Mouse (Mus musculus): Measurements from ENCODE around the gene Dcp1b. TPM values are rescaled to one million over a fixed set of nuclear protein-coding genes. Genes with fewer than 3 reads are reported as not detected.

Dcp1b gene
- polyA plus RNA-seq, 1 experiment from 2014 or later, result 8.7 TPM

GRCm38 (mm10) chr6:119145109-119145508 is 29.9 kb upstream of the Dcp1b start:
- Histone ChIP-seq H3K4me2 (ENCODE audit: low read depth, low read length) (no peak overlapping the region), H3K27ac (ENCODE audit: low read length) (no peak overlapping the region), H3K9me3 (replicated peaks; ENCODE audit: control insufficient read depth, low read length) (peaks cover 5% of the 10 kb centered on the region), H3K27me3 (ENCODE audit: control insufficient read depth, insufficient read depth, low read length) (no peaks in the 10 kb centered on the region), H3K4me1 (ENCODE audit: control insufficient read depth, insufficient read depth, low read length) (peaks cover 24% of the 10 kb centered on the region), H3K36me3 (ENCODE audit: control insufficient read depth, insufficient read depth) (peaks cover 9% of the 10 kb centered on the region; the same call in 1 of the 2 replicates), H3K4me3 (ENCODE audit: low read length) (no peak overlapping the region), H3K9ac (ENCODE audit: low read length) (no peak overlapping the region)
- ATAC-seq (replicated peaks; ENCODE audit: extremely low read depth, insufficient read depth, low FRiP score), result no peak
- 32% methylated on average over 4 of the region's 4 CpGs for WGBS

GRCm38 (mm10) chr6:119165677-119166076 is 9.4 kb upstream of the Dcp1b start:
- Histone ChIP-seq H3K9ac (ENCODE audit: low read length) (no peak overlapping the region), H3K27me3 (ENCODE audit: control insufficient read depth, insufficient read depth, low read length) (no peaks in the 10 kb centered on the region), H3K4me1 (ENCODE audit: control insufficient read depth, insufficient read depth, low read length) (peaks cover 25% of the 10 kb centered on the region), H3K27ac (ENCODE audit: low read length) (peak overlapping the region; percentile 63), H3K4me2 (ENCODE audit: low read depth, low read length) (no peak overlapping the region), H3K36me3 (ENCODE audit: control insufficient read depth, insufficient read depth) (peaks cover 22% of the 10 kb centered on the region), H3K4me3 (ENCODE audit: low read length) (no peak overlapping the region), H3K9me3 (replicated peaks; ENCODE audit: control insufficient read depth, low read length) (no peaks in the 10 kb centered on the region)
- 0 out of 2 replicates have a peak, but pooled peaks have one; percentile 58 for ATAC-seq (replicated peaks; ENCODE audit: extremely low read depth, insufficient read depth, low FRiP score)

GRCm38 (mm10) chr6:119174307-119175074 is 562 bp upstream of the Dcp1b start:
- Histone ChIP-seq H3K27ac (ENCODE audit: low read length) (peak overlapping the region; percentile 60), H3K27me3 (ENCODE audit: control insufficient read depth, insufficient read depth, low read length) (no peaks in the 10 kb centered on the region), H3K9ac (ENCODE audit: low read length) (peak overlapping the region; percentile 67), H3K36me3 (ENCODE audit: control insufficient read depth, insufficient read depth) (0 out of 2 replicates have a peak, but pooled peaks cover 5% of the 10 kb centered on the region), H3K4me2 (ENCODE audit: low read depth, low read length) (peak overlapping the region; percentile 85), H3K4me3 (ENCODE audit: low read length) (peak overlapping the region; percentile 57), H3K4me1 (ENCODE audit: control insufficient read depth, insufficient read depth, low read length) (peaks cover 45% of the 10 kb centered on the region), H3K9me3 (replicated peaks; ENCODE audit: control insufficient read depth, low read length) (no peaks in the 10 kb centered on the region)
- 54% methylated on average over 12 of the region's 12 CpGs for WGBS
- no peak for ATAC-seq (replicated peaks; ENCODE audit: extremely low read depth, insufficient read depth, low FRiP score)

- no peaks in the 10 kb centered on the region for H3K27me3 ChIP-seq (ENCODE audit: control insufficient read depth, insufficient read depth, low read length)
- H3K4me2 ChIP-seq (ENCODE audit: low read depth, low read length), result peak overlapping the region; percentile 85
- peak overlapping the region; percentile 57 for H3K4me3 ChIP-seq (ENCODE audit: low read length)
- 57% methylated on average over 7 of the region's 7 CpGs for WGBS
- ATAC-seq (replicated peaks; ENCODE audit: extremely low read depth, insufficient read depth, low FRiP score), result no peak
- no peaks in the 10 kb centered on the region for H3K9me3 ChIP-seq (replicated peaks; ENCODE audit: control insufficient read depth, low read length)
- peak overlapping the region; percentile 67 for H3K9ac ChIP-seq (ENCODE audit: low read length)
- no peaks in the 10 kb centered on the region for H3K36me3 ChIP-seq (ENCODE audit: control insufficient read depth, insufficient read depth)
- H3K4me1 ChIP-seq (ENCODE audit: control insufficient read depth, insufficient read depth, low read length), result peaks cover 56% of the 10 kb centered on the region
- peak overlapping the region; percentile 56 for H3K27ac ChIP-seq (ENCODE audit: low read length)
These were observed 1.1 kb downstream of the Dcp1b start for GRCm38 (mm10) chr6:119176103-119176502.

GRCm38 (mm10) chr6:119177101-119177500 is 2.0 kb downstream of the Dcp1b start:
- WGBS, result 19% methylated on average over 8 of the region's 8 CpGs
- Histone ChIP-seq H3K27me3 (ENCODE audit: control insufficient read depth, insufficient read depth, low read length) (no peaks in the 10 kb centered on the region), H3K4me3 (ENCODE audit: low read length) (peak overlapping the region; percentile 57; the same call in 1 of the 2 replicates), H3K4me2 (ENCODE audit: low read depth, low read length) (peak overlapping the region; percentile 85), H3K9ac (ENCODE audit: low read length) (peak overlapping the region; percentile 67), H3K36me3 (ENCODE audit: control insufficient read depth, insufficient read depth) (no peaks in the 10 kb centered on the region), H3K27ac (ENCODE audit: low read length) (peak overlapping the region; percentile 56), H3K9me3 (replicated peaks; ENCODE audit: control insufficient read depth, low read length) (no peaks in the 10 kb centered on the region), H3K4me1 (ENCODE audit: control insufficient read depth, insufficient read depth, low read length) (peaks cover 61% of the 10 kb centered on the region)
- ATAC-seq (replicated peaks; ENCODE audit: extremely low read depth, insufficient read depth, low FRiP score), result no peak

GRCm38 (mm10) chr6:119180188-119180587 is 5.1 kb downstream of the Dcp1b start:
- 40% methylated on average over 2 of the region's 2 CpGs for WGBS
- no peaks in the 10 kb centered on the region for H3K27me3 ChIP-seq (ENCODE audit: control insufficient read depth, insufficient read depth, low read length)
- no peak overlapping the region for H3K4me3 ChIP-seq (ENCODE audit: low read length)
- no peak overlapping the region for H3K4me2 ChIP-seq (ENCODE audit: low read depth, low read length)
- H3K36me3 ChIP-seq (ENCODE audit: control insufficient read depth, insufficient read depth), result no peaks in the 10 kb centered on the region
- H3K9me3 ChIP-seq (replicated peaks; ENCODE audit: control insufficient read depth, low read length), result no peaks in the 10 kb centered on the region
- H3K9ac ChIP-seq (ENCODE audit: low read length), result no peak overlapping the region
- ATAC-seq (replicated peaks; ENCODE audit: extremely low read depth, insufficient read depth, low FRiP score), result peak; percentile 34
- H3K27ac ChIP-seq (ENCODE audit: low read length), result peak overlapping the region; percentile 63
- peaks cover 69% of the 10 kb centered on the region for H3K4me1 ChIP-seq (ENCODE audit: control insufficient read depth, insufficient read depth, low read length)

- ATAC-seq (replicated peaks; ENCODE audit: extremely low read depth, insufficient read depth, low FRiP score), result no peak
- H3K9ac ChIP-seq (ENCODE audit: low read length), result 0 out of 2 replicates have a peak overlapping the region, but pooled peaks have one; percentile 1
- no peaks in the 10 kb centered on the region for H3K9me3 ChIP-seq (replicated peaks; ENCODE audit: control insufficient read depth, low read length)
- H3K4me1 ChIP-seq (ENCODE audit: control insufficient read depth, insufficient read depth, low read length), result peaks cover 56% of the 10 kb centered on the region
- WGBS, result 70% methylated on average over 9 of the region's 9 CpGs
- H3K27me3 ChIP-seq (ENCODE audit: control insufficient read depth, insufficient read depth, low read length), result no peaks in the 10 kb centered on the region
- H3K27ac ChIP-seq (ENCODE audit: low read length), result peak overlapping the region; percentile 44
- peaks cover 3% of the 10 kb centered on the region; the same call in 1 of the 2 replicates for H3K36me3 ChIP-seq (ENCODE audit: control insufficient read depth, insufficient read depth)
- H3K4me3 ChIP-seq (ENCODE audit: low read length), result no peak overlapping the region
- no peak overlapping the region for H3K4me2 ChIP-seq (ENCODE audit: low read depth, low read length)
These were observed 7.2 kb downstream of the Dcp1b start for GRCm38 (mm10) chr6:119182211-119182610.

GRCm38 (mm10) chr6:119183781-119184180 is 8.7 kb downstream of the Dcp1b start:
- H3K27ac ChIP-seq (ENCODE audit: low read length), result peak overlapping the region; percentile 53
- H3K4me1 ChIP-seq (ENCODE audit: control insufficient read depth, insufficient read depth, low read length), result peaks cover 56% of the 10 kb centered on the region

GRCm38 (mm10) chr6:119186658-119187057 is 11.6 kb downstream of the Dcp1b start:
- no peaks in the 10 kb centered on the region for H3K27me3 ChIP-seq (ENCODE audit: control insufficient read depth, insufficient read depth, low read length)
- H3K36me3 ChIP-seq (ENCODE audit: control insufficient read depth, insufficient read depth), result peaks cover 8% of the 10 kb centered on the region; the same call in 1 of the 2 replicates
- WGBS, result 64% methylated on average over 8 of the region's 8 CpGs
- no peak overlapping the region for H3K9ac ChIP-seq (ENCODE audit: low read length)
- H3K4me1 ChIP-seq (ENCODE audit: control insufficient read depth, insufficient read depth, low read length), result peaks cover 51% of the 10 kb centered on the region
- H3K9me3 ChIP-seq (replicated peaks; ENCODE audit: control insufficient read depth, low read length), result no peaks in the 10 kb centered on the region
- H3K4me2 ChIP-seq (ENCODE audit: low read depth, low read length), result no peak overlapping the region
- H3K4me3 ChIP-seq (ENCODE audit: low read length), result no peak overlapping the region
- no peak for ATAC-seq (replicated peaks; ENCODE audit: extremely low read depth, insufficient read depth, low FRiP score)
- H3K27ac ChIP-seq (ENCODE audit: low read length), result no peak overlapping the region

More at GRCm38 (mm10) chr6:119183781-119184180, 8.7 kb downstream of the Dcp1b start:
- Histone ChIP-seq H3K36me3 (ENCODE audit: control insufficient read depth, insufficient read depth) (peaks cover 3% of the 10 kb centered on the region; the same call in 1 of the 2 replicates), H3K9me3 (replicated peaks; ENCODE audit: control insufficient read depth, low read length) (no peaks in the 10 kb centered on the region), H3K4me2 (ENCODE audit: low read depth, low read length) (peak overlapping the region; percentile 1; the same call in 1 of the 2 replicates), H3K4me3 (ENCODE audit: low read length) (no peak overlapping the region), H3K9ac (ENCODE audit: low read length) (0 out of 2 replicates have a peak overlapping the region, but pooled peaks have one; percentile 24), H3K27me3 (ENCODE audit: control insufficient read depth, insufficient read depth, low read length) (no peaks in the 10 kb centered on the region)
- no peak for ATAC-seq (replicated peaks; ENCODE audit: extremely low read depth, insufficient read depth, low FRiP score)
- WGBS, result 47% methylated on average over 3 of the region's 3 CpGs
